Mouse (Mus musculus): ENCODE measurements around the gene Rgs18. TPM values are rescaled to one million over a fixed set of nuclear protein-coding genes. Genes with fewer than 3 reads are reported as not detected.

The Rgs18 gene
- total RNA-seq (2015; ENCODE audit: low replicate concordance) (27.7 and 30.1 TPM in 2 replicates), total RNA-seq (2017; ENCODE audit: low replicate concordance) (19.4 and 23.8 TPM in 2 replicates)

GRCm38 (mm10) chr1:144775331-144775730, at the start of gene Rgs18:
Rgs18 (minus strand) TSS chr1:144775435.
- peak; percentile 88 for ATAC-seq (replicated peaks; ENCODE audit: low FRiP score, poor library complexity, severe bottlenecking)

- no peak for ATAC-seq (replicated peaks; ENCODE audit: low FRiP score, poor library complexity, severe bottlenecking)
These were observed 841 bp downstream of the Rgs18 start for GRCm38 (mm10) chr1:144774394-144774793.

- peak; percentile 67; the same call in 1 of the 2 replicates for ATAC-seq (replicated peaks; ENCODE audit: low FRiP score, poor library complexity, severe bottlenecking)
These were observed 9.0 kb downstream of the Rgs18 start for GRCm38 (mm10) chr1:144766218-144766617.

GRCm38 (mm10) chr1:144760792-144761191, 14.4 kb downstream of the Rgs18 start:
- ATAC-seq (replicated peaks; ENCODE audit: low FRiP score, poor library complexity, severe bottlenecking), result no peak

- no peak for ATAC-seq (replicated peaks; ENCODE audit: low FRiP score, poor library complexity, severe bottlenecking)
These were observed 24.5 kb downstream of the Rgs18 start for GRCm38 (mm10) chr1:144750763-144751162.

GRCm38 (mm10) chr1:144746182-144746581, 29.1 kb downstream of the Rgs18 start:
- no peak for ATAC-seq (replicated peaks; ENCODE audit: low FRiP score, poor library complexity, severe bottlenecking)

- no peak for ATAC-seq (replicated peaks; ENCODE audit: low FRiP score, poor library complexity, severe bottlenecking)
These were observed 37.5 kb downstream of the Rgs18 start for GRCm38 (mm10) chr1:144737739-144738138.

- ATAC-seq (replicated peaks; ENCODE audit: low FRiP score, poor library complexity, severe bottlenecking), result no peak
These were observed 54.5 kb downstream of the Rgs18 start for GRCm38 (mm10) chr1:144720736-144721135.

- no peak for ATAC-seq (replicated peaks; ENCODE audit: low FRiP score, poor library complexity, severe bottlenecking)
These were observed 70.9 kb downstream of the Rgs18 start for GRCm38 (mm10) chr1:144704373-144704772.

Other genes with a start within 250 kb of the Rgs18 start
- not detected in 2 replicates for gene Rgs21, start 207.8 kb downstream of the Rgs18 start, total RNA-seq (2015; ENCODE audit: low replicate concordance)
- gene Rgs21, start 207.8 kb downstream of the Rgs18 start, total RNA-seq (2017; ENCODE audit: low replicate concordance), result not detected in 2 replicates